Mouse (Mus musculus) CH12.LX (cell line): Measurements from ENCODE around the gene Btbd9.

Experiments
- CTCF ChIP-seq, 2 experiments: IDR thresholded peaks in 1 of 2; conservative IDR thresholded peaks in 1 of 2; 2 replicates each; pipeline ENCODE4 v1.5.1; 2011 to 2012; ENCODE audit warnings: low read depth in 2 of 2, low read length in 2 of 2, improper control_type of control experiment in 1 of 2, inconsistent platforms in 1 of 2, mild to moderate bottlenecking in 1 of 2, moderate library complexity in 1 of 2
- E2F4 ChIP-seq: IDR thresholded peaks from 2 replicates; pipeline ENCODE4 v1.6.1; 2011; ENCODE audit warnings: low read depth, low read length, improper control_type of control experiment; ENCODE audit not compliant: insufficient replicate concordance
- ELF1 ChIP-seq: IDR thresholded peaks from 2 replicates; pipeline ENCODE4 v1.6.1; 2014; ENCODE audit warnings: low read depth, mild to moderate bottlenecking, inconsistent platforms, low read length, improper control_type of control experiment
- EP300 ChIP-seq: IDR thresholded peaks from 2 replicates; pipeline ENCODE4 v1.6.1; 2011; ENCODE audit warnings: low read length, improper control_type of control experiment
- IRF4 ChIP-seq: IDR thresholded peaks from 2 replicates; pipeline ENCODE4 v1.6.1; 2014; ENCODE audit warnings: low read depth, mild to moderate bottlenecking, inconsistent platforms, low read length, improper control_type of control experiment
- KAT2A ChIP-seq: IDR thresholded peaks from 2 replicates; pipeline ENCODE4 v1.6.1; 2012; ENCODE audit warnings: low read length, improper control_type of control experiment, inconsistent platforms; ENCODE audit not compliant: insufficient replicate concordance
- RAD21 ChIP-seq: IDR thresholded peaks from 2 replicates; pipeline ENCODE4 v1.6.1; 2011; ENCODE audit warnings: low read depth, mild to moderate bottlenecking, low read length, improper control_type of control experiment, moderate library complexity
- SIN3A ChIP-seq: IDR thresholded peaks from 2 replicates; pipeline ENCODE4 v1.6.1; 2012; ENCODE audit warnings: low read length, improper control_type of control experiment, inconsistent platforms
- SMC3 ChIP-seq: IDR thresholded peaks from 2 replicates; pipeline ENCODE4 v1.6.1; 2011; ENCODE audit warnings: low read depth, low read length, improper control_type of control experiment
- TBP ChIP-seq: conservative IDR thresholded peaks from 2 replicates; pipeline ENCODE4 v1.6.1; 2011; ENCODE audit warnings: low read depth, low read length, improper control_type of control experiment

GRCm38 (mm10) chr17:30490601-30491000 is 85.7 kb downstream of the Btbd9 start:
- TF ChIP-seq TBP (no peak), CTCF (conservative IDR thresholded peaks at IDR 0.05 in 1 of 2, IDR thresholded peaks at IDR 0.05 in 1 of 2; ENCODE audit: low read depth in 2 of 2, low read length in 2 of 2) (no peak), IRF4 (no peak), SIN3A (no peak), SMC3 (no peak), KAT2A (no peak), ELF1 (no peak), E2F4 (no peak), EP300 (no peak), RAD21 (no peak)
